Mouse (Mus musculus) ES-E14 (cell line): Measurements from ENCODE around the gene Sh2b1.

Experiments used
- ZC3H11A ChIP-seq: IDR thresholded peaks from 2 replicates; pipeline ENCODE4 v1.6.1; 2012; ENCODE audit warnings: low read depth, mild to moderate bottlenecking, inconsistent platforms, low read length, borderline replicate concordance
- ZNF384 ChIP-seq: IDR thresholded peaks from 2 replicates; pipeline ENCODE4 v1.6.1; 2012; ENCODE audit warnings: low read depth, low read length, inconsistent platforms

DNA sequence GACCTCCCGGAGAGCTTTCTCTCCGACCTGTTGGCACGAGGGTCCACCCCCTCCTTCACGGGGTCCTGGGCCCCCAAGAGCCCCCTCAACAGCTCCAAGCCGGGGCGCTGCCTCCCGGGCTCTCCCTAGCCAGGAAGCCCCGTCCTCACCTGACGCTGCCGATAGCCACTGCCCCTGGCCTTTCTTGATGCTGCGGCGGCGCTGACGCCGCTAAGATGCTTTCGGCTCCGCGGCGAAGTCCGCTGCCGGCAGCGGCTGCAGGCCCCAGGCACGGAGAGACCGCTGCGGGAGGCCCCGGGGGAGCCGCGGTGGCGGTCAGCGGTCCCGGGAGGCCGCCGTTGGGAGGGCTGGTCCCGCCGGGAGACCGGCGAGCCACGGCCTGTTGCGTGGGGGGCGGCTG, 27.5 kb upstream of the Sh2b1 start:
- no peak for TF ChIP-seq ZNF384
- no peak for TF ChIP-seq ZC3H11A
